Comparison of ENCODE assay signal across 9 mouse cellular contexts in the genomic region with DNA sequence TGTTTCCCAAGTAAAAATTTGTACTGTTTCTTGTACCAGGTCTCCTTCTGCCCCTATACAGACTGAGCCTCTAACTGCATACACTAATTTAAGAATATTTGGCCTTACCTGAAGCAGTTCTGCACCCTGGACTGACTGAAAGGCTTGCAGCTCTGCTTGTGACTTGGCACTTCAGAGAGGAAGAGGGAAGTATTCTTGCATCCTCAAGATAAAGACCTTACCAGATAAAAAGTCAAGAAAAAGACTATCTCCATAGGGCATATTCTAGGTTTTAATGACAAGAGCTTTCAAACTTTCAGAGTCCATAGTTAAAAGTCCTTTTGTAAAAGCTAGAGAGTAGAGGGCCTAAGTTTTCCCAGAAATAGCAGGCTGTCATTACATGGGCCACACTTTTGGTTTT. TPM values are rescaled to one million over a fixed set of nuclear protein-coding genes. Genes with fewer than 3 reads are reported as not detected.
DNase-seq lines count a peak whose midpoint lies in the region; ATAC-seq and TF ChIP-seq lines count a peak whose summit lies in the region.
"Had no signal": no experiment of that assay in that cellular context is flagged by ENCODE, and none has a peak within 500 bp of the region (broad histone marks: within the 10 kb centered on the region; RNA-seq: fewer than 3 reads in every experiment).

A gene (minus strand): TSS at position 133 of the 400 bp plus-strand sequence.

- no peak for TF ChIP-seq EP300 in heart, adult 2 months (IDR thresholded peaks at IDR 0.05; ENCODE audit: insufficient read depth, low read depth, low read length)
- peak; percentile 67 for TF ChIP-seq EP300 in liver, embryonic 14.5 days (IDR thresholded peaks at IDR 0.05; ENCODE audit: low read depth)

- TF ChIP-seq CTCF in heart, adult 2 months (IDR thresholded peaks at IDR 0.05): no peak
- TF ChIP-seq CTCF in liver, embryonic 14.5 days (IDR thresholded peaks at IDR 0.05; ENCODE audit: low read depth): no peak

- ATAC-seq in forebrain, embryonic 12.5 days (ENCODE audit: low FRiP score): no peak
- ATAC-seq in liver, embryonic 14.5 days (ENCODE audit: insufficient read depth): peak; percentile 72; the same call in 1 of the 2 replicates
- no peak for ATAC-seq in CD4-positive, CD25-positive, alpha-beta regulatory T cell, adult 4 months

- no peak within 1 kb of the TSS for H3K27ac ChIP-seq in heart, adult 2 months
- H3K27ac ChIP-seq in forebrain, embryonic 12.5 days: no peak within 1 kb of the TSS
- no peak within 1 kb of the TSS for H3K27ac ChIP-seq in liver, embryonic 14.5 days

- intact Hi-C loops in heart, adult 2 months (cut with DNase I): no loop called here

- H3K4me3 ChIP-seq in heart, adult 2 months: peak within 1 kb of the TSS; percentile 63; the same call in 1 of the 2 replicates
- H3K4me3 ChIP-seq in forebrain, embryonic 12.5 days (replicated peaks): peak within 1 kb of the TSS; percentile 63
- peak within 1 kb of the TSS; percentile 12 to 60 for H3K4me3 ChIP-seq in liver, embryonic 14.5 days (ENCODE audit: insufficient read depth in 1 of 2, low read depth in 2 of 2, low read length in 2 of 2)

- no peak for DNase-seq in heart, adult 2 months
- DNase-seq in heart, adult 9 months (ENCODE audit: low spot score in 2 of 2): no peak
- DNase-seq in 416B (ENCODE audit: low read depth): peak; percentile 73
- peak in 2 of 3 experiments; percentile 14 to 23 for DNase-seq in liver, embryonic 14.5 days (ENCODE audit: low read depth in 3 of 3, low spot score in 3 of 3)
- DNase-seq in ovary, postnatal 10 days (ENCODE audit: low spot score): no peak
- no peak for DNase-seq in embryo, embryonic 10.5 days (ENCODE audit: low spot score)
- DNase-seq: cerebellum, adult 9-11 months had no signal

- TF ChIP-seq POLR2A in heart, adult 2 months (IDR thresholded peaks at IDR 0.05; ENCODE audit: insufficient read depth, low read depth, low read length): no peak

- H3K27me3 ChIP-seq in heart, adult 2 months (ENCODE audit: control insufficient read depth, insufficient read depth, low read length): peaks cover 7% of the 10 kb centered on the region; the same call in 1 of the 2 replicates
- H3K27me3 ChIP-seq in forebrain, embryonic 12.5 days: peaks cover 62% of the 10 kb centered on the region
- peaks cover 28% of the 10 kb centered on the region for H3K27me3 ChIP-seq in liver, embryonic 14.5 days (ENCODE audit: control insufficient read depth, insufficient read depth, low read length)

- peak within 1 kb of the TSS; percentile 99 for H3K4me2 ChIP-seq in forebrain, embryonic 12.5 days
- H3K4me2 ChIP-seq in liver, embryonic 14.5 days (ENCODE audit: low read depth): peak within 1 kb of the TSS; percentile 67

- H3K36me3 ChIP-seq in heart, adult 2 months (ENCODE audit: control insufficient read depth, insufficient read depth, low read length): no peaks in the 10 kb centered on the region
- peaks cover 6% of the 10 kb centered on the region for H3K36me3 ChIP-seq in forebrain, embryonic 12.5 days (replicated peaks)
- peaks cover 5% of the 10 kb centered on the region; the same call in 1 of the 2 replicates for H3K36me3 ChIP-seq in liver, embryonic 14.5 days (replicated peaks; ENCODE audit: control insufficient read depth, insufficient read depth, low read depth)

- H3K4me1 ChIP-seq in heart, adult 2 months (ENCODE audit: control insufficient read depth, insufficient read depth, low read length): peaks cover 2% of the 10 kb centered on the region; the same call in 1 of the 2 replicates
- H3K4me1 ChIP-seq in forebrain, embryonic 12.5 days: peaks cover 20% of the 10 kb centered on the region
- peaks cover 8 to 18% of the 10 kb centered on the region in 2 experiments for H3K4me1 ChIP-seq in liver, embryonic 14.5 days (replicated peaks; ENCODE audit: control insufficient read depth in 2 of 2, insufficient read depth in 2 of 2, low read length in 1 of 2)

- no peaks in the 10 kb centered on the region for H3K9me3 ChIP-seq in forebrain, embryonic 12.5 days
- no peaks in the 10 kb centered on the region for H3K9me3 ChIP-seq in liver, embryonic 14.5 days (ENCODE audit: control insufficient read depth, low read length)

- H3K79me2 ChIP-seq in heart, adult 2 months (replicated peaks; ENCODE audit: control insufficient read depth, insufficient read depth, low read length): no peaks in the 10 kb centered on the region

- no peak within 1 kb of the TSS for H3K9ac ChIP-seq in heart, adult 2 months (ENCODE audit: low read depth, low read length)
- H3K9ac ChIP-seq in forebrain, embryonic 12.5 days: no peak within 1 kb of the TSS; the same call in 1 of the 2 replicates
- H3K9ac ChIP-seq in liver, embryonic 14.5 days (replicated peaks): no peak within 1 kb of the TSS

RNA-seq across cellular contexts. Expression of the gene that starts here (rescaled TPM):
- total RNA-seq in heart, adult 2 months (2021): 1 to 10 TPM in 1 of 2 experiments, under 1 TPM in 1; 0.39 to 2.3 TPM
- 0.61 and 1.5 TPM in 2 replicates for polyA plus RNA-seq in heart, adult 2 months (2012; rRNA removed)
- polyA plus RNA-seq in forebrain, embryonic 12.5 days (2016; fragmentation: Nextera tagmentation; extraction: Ambion mirVana): 0.74 and 0.91 TPM in 2 replicates
- 9.4 and 9.9 TPM in 2 replicates for polyA plus RNA-seq in liver, embryonic 14.5 days (2012; rRNA removed)
- 9.8 and 13.5 TPM in 2 replicates for polyA plus RNA-seq in liver, embryonic 14.5 days (2014; fragmentation: Nextera tagmentation; extraction: Ambion mirVana)
- polyA plus RNA-seq in CD4-positive, CD25-positive, alpha-beta regulatory T cell, adult 4 months (2017; shearing (Covaris generic)): not detected

Comparison
In these comparisons a context has a peak if more than half of its experiments do, and no peak if none do; other contexts are left out.
1. DNase-seq: peak in 416B (single experiment) and liver, embryonic 14.5 days (2 of 3); none in heart, adult 2 months (0 of 2), heart, adult 9 months (0 of 2), ovary, postnatal 10 days (single experiment) and embryo, embryonic 10.5 days (single experiment).
2. Peak in every context shown above with its lines, with median percentiles within 50 percentile points of each other: H3K4me3 ChIP-seq.